Mouse (Mus musculus) adrenal gland, adult 10 weeks (tissue): ENCODE results near the gene Brs3. TPM values are rescaled to one million over a fixed set of nuclear protein-coding genes. Genes with fewer than 3 reads are reported as not detected.

ENCODE experiments used
- polyA plus RNA-seq: library from polyadenylated mRNA; stranded (reverse); fragments of 350-450 nt; fragmentation: Illumina TruSeq; extraction: RNeasy Lipid Tissue Mini Kit (QIAGEN cat#74804); gene quantifications from one replicate; pipeline ENCODE4 v1.2.3, GENCODE M21; 2014; ENCODE audit warnings: low read depth, low replicate concordance

Brs3 gene
- polyA plus RNA-seq: not detected

DNA sequence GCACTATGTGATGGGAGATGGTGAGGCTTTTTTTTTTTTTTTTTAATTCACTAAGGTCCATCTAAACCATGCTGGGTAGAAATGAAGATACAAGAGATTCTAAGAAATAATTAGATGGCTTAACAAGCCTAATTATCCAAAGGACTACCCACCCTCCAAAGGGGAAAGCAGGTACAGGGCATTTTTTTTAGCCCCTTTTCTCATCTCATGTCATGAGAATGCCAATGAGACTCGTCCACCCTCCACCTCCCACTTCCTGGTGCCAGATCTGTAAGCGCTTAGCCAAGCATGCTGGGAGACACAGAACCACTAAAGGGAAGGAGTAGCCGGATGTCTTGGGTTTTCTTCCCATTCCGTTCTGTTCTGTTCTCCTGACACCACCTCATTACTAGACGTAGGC is at the start of gene Brs3:
Gene Brs3 (plus strand): TSS at position 301 of the 400 bp plus-strand sequence.

GRCm38 (mm10) chrX:57053174-57053992 is 10.5 kb downstream of the Brs3 start, which contains the start of gene Htatsf1:
TSS of gene Htatsf1 (plus strand) at chrX:57053583.

DNA sequence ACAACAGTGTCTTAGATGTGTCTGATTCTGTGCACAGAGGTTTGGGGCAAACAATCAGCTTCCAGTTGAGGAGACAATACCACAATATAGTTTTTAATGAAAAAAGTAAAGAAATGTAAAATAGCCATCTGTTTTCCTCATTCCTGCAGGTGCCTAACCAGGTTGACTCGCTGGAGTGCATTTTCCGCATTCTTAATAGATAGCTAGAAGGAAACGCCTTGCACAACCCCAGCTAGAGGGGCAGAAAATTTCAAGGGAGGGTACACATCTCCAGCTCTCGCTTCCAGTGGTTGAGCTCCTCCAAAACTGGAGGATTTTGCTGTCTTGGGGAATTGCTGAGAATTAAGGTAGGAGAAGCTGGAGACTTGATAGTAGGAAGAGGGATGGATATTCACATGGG is 44.9 kb downstream of the Brs3 start, which contains the start of gene Vgll1:
Gene Vgll1 (plus strand): TSS at position 301 of the 400 bp plus-strand sequence.

Other genes with a start within 250 kb of the Brs3 start
- gene Map7d3, start 220.7 kb upstream of the Brs3 start, polyA plus RNA-seq: 3.7 TPM
- gene Adgrg4, start 172.9 kb upstream of the Brs3 start, polyA plus RNA-seq: not detected
- gene Htatsf1, start 10.5 kb downstream of the Brs3 start, polyA plus RNA-seq: 132 TPM
- gene Vgll1, start 45.0 kb downstream of the Brs3 start, polyA plus RNA-seq: not detected
- not detected for gene Cd40lg, start 169.1 kb downstream of the Brs3 start, polyA plus RNA-seq